Mouse (Mus musculus): ENCODE data around the gene Sept4. TPM values are rescaled to one million over a fixed set of nuclear protein-coding genes. Genes with fewer than 3 reads are reported as not detected.

The Sept4 gene
- polyA plus RNA-seq, 1 experiment from 2014 or later: 28.2 TPM

GRCm38 (mm10) chr11:87581161-87581865 lies 12.6 kb downstream of the Sept4 start:
- WGBS: 86% methylated on average over 12 of the region's 12 CpGs
- Histone ChIP-seq H3K36me3 (replicated peaks) (no peaks in the 10 kb centered on the region), H3K27ac (no peak overlapping the region), H3K4me3 (no peak overlapping the region), H3K4me1 (peaks cover 16% of the 10 kb centered on the region), H3K27me3 (replicated peaks) (no peaks in the 10 kb centered on the region), H3K4me2 (no peak overlapping the region), H3K9me3 (no peaks in the 10 kb centered on the region), H3K9ac (no peak overlapping the region)
- ATAC-seq (replicated peaks): no peak

GRCm38 (mm10) chr11:87581933-87582710 lies 13.4 kb downstream of the Sept4 start:
- no peak overlapping the region for H3K4me3 ChIP-seq
- no peaks in the 10 kb centered on the region for H3K36me3 ChIP-seq (replicated peaks)
- H3K9me3 ChIP-seq: no peaks in the 10 kb centered on the region
- no peak overlapping the region for H3K9ac ChIP-seq
- no peak overlapping the region for H3K27ac ChIP-seq
- no peaks in the 10 kb centered on the region for H3K27me3 ChIP-seq (replicated peaks)
- 80% methylated on average over 8 of the region's 8 CpGs for WGBS
- peaks cover 16% of the 10 kb centered on the region for H3K4me1 ChIP-seq
- ATAC-seq (replicated peaks): no peak
- no peak overlapping the region for H3K4me2 ChIP-seq

GRCm38 (mm10) chr11:87583291-87584034 lies 14.8 kb downstream of the Sept4 start:
- no peak overlapping the region for H3K4me3 ChIP-seq
- no peaks in the 10 kb centered on the region for H3K9me3 ChIP-seq
- no peaks in the 10 kb centered on the region for H3K36me3 ChIP-seq (replicated peaks)
- no peak overlapping the region for H3K4me2 ChIP-seq
- H3K4me1 ChIP-seq: peaks cover 4% of the 10 kb centered on the region; the same call in 1 of the 2 replicates
- no peak overlapping the region for H3K27ac ChIP-seq
- no peaks in the 10 kb centered on the region for H3K27me3 ChIP-seq (replicated peaks)
- no peak for ATAC-seq (replicated peaks)
- 86% methylated on average over 6 of the region's 6 CpGs for WGBS
- no peak overlapping the region for H3K9ac ChIP-seq

GRCm38 (mm10) chr11:87584711-87585505 lies 16.2 kb downstream of the Sept4 start:
- H3K27ac ChIP-seq: no peak overlapping the region
- H3K4me2 ChIP-seq: no peak overlapping the region
- 86% methylated on average over 10 of the region's 10 CpGs for WGBS
- H3K27me3 ChIP-seq (replicated peaks): no peaks in the 10 kb centered on the region
- peaks cover 9% of the 10 kb centered on the region for H3K4me1 ChIP-seq
- no peak overlapping the region for H3K4me3 ChIP-seq
- H3K9me3 ChIP-seq: no peaks in the 10 kb centered on the region
- H3K9ac ChIP-seq: no peak overlapping the region
- no peaks in the 10 kb centered on the region for H3K36me3 ChIP-seq (replicated peaks)
- no peak for ATAC-seq (replicated peaks)

- ATAC-seq (replicated peaks): no peak
- peaks cover 20% of the 10 kb centered on the region for H3K4me1 ChIP-seq
- no peak overlapping the region for H3K9ac ChIP-seq
- H3K27ac ChIP-seq: no peak overlapping the region
- no peak overlapping the region for H3K4me3 ChIP-seq
- H3K9me3 ChIP-seq: no peaks in the 10 kb centered on the region
- no peak overlapping the region for H3K4me2 ChIP-seq
- WGBS: 92% methylated on average over 5 of the region's 5 CpGs
- H3K36me3 ChIP-seq (replicated peaks): no peaks in the 10 kb centered on the region
- H3K27me3 ChIP-seq (replicated peaks): no peaks in the 10 kb centered on the region
Observed at GRCm38 (mm10) chr11:87587211-87587874, 18.6 kb downstream of the Sept4 start.

- Histone ChIP-seq H3K4me1 (peaks cover 42% of the 10 kb centered on the region), H3K4me2 (no peak overlapping the region), H3K9ac (no peak overlapping the region)
Observed at GRCm38 (mm10) chr11:87589605-87590004, 20.9 kb downstream of the Sept4 start.

GRCm38 (mm10) chr11:87590841-87591525 lies 22.3 kb downstream of the Sept4 start:
- ATAC-seq (replicated peaks): no peak
- Histone ChIP-seq H3K4me3 (peak overlapping the region; percentile 72), H3K9ac (peak overlapping the region; percentile 82), H3K4me2 (peak overlapping the region; percentile 86), H3K27me3 (replicated peaks) (no peaks in the 10 kb centered on the region), H3K9me3 (no peaks in the 10 kb centered on the region), H3K36me3 (replicated peaks) (no peaks in the 10 kb centered on the region), H3K4me1 (peaks cover 49% of the 10 kb centered on the region), H3K27ac (peak overlapping the region; percentile 88)
- 3% methylated on average over 25 of the region's 25 CpGs for WGBS

More at GRCm38 (mm10) chr11:87589605-87590004, 20.9 kb downstream of the Sept4 start:
- no peak overlapping the region for H3K27ac ChIP-seq
- no peaks in the 10 kb centered on the region for H3K27me3 ChIP-seq (replicated peaks)
- H3K4me3 ChIP-seq: no peak overlapping the region
- 93% methylated on average over 8 of the region's 8 CpGs for WGBS
- H3K36me3 ChIP-seq (replicated peaks): no peaks in the 10 kb centered on the region
- no peak for ATAC-seq (replicated peaks)
- no peaks in the 10 kb centered on the region for H3K9me3 ChIP-seq

- Histone ChIP-seq H3K9me3 (no peaks in the 10 kb centered on the region), H3K27ac (peak within 1 kb of the TSS; percentile 90), H3K4me3 (peak within 1 kb of the TSS; percentile 72), H3K4me1 (peaks cover 53% of the 10 kb centered on the region), H3K36me3 (replicated peaks) (no peaks in the 10 kb centered on the region), H3K4me2 (peak within 1 kb of the TSS; percentile 86), H3K9ac (peak within 1 kb of the TSS; percentile 82), H3K27me3 (replicated peaks) (no peaks in the 10 kb centered on the region)
- peak; percentile 99 for ATAC-seq (replicated peaks)
- WGBS: under 1% methylated on average over 61 of the region's 61 CpGs
Observed at GRCm38 (mm10) chr11:87591526-87592353, 23.0 kb downstream of the Sept4 start, which contains the start of gene Mtmr4. Mtmr4 (plus strand) TSS chr11:87592162.

GRCm38 (mm10) chr11:87592354-87592695 lies 23.6 kb downstream of the Sept4 start:
- Histone ChIP-seq H3K27ac (peak overlapping the region; percentile 90), H3K9ac (peak overlapping the region; percentile 81), H3K4me1 (peaks cover 59% of the 10 kb centered on the region), H3K4me2 (peak overlapping the region; percentile 78), H3K36me3 (replicated peaks) (peaks cover under 1% of the 10 kb centered on the region; the same call in 1 of the 2 replicates), H3K27me3 (replicated peaks) (no peaks in the 10 kb centered on the region), H3K4me3 (peak overlapping the region; percentile 72), H3K9me3 (no peaks in the 10 kb centered on the region)
- ATAC-seq (replicated peaks): no peak; the same call in 1 of the 2 replicates
- WGBS: under 1% methylated on average over 15 of the region's 15 CpGs

Measured in midbrain, embryonic 15.5 days (tissue).